ENCODE assay signal across 16 mouse cellular contexts in the genomic region with DNA sequence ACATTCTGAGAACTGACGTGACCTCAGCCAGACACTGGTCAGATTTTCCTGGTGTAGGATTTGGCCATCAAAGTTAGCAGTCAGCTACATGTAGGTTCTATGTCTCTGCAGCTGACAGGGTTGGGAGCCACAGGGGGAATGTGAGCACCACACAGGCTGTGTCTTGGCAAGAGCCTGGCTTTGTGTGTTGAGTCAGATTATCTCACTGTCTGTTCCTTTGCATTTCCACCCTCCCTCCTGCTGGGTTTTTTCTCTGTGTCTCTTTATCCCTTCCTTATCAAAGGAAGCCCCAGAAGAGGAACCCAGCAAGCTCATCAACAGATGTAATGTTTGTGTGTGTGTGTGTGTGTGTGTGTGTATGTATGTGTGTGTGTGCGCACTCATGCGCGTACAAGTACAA. TPM values are rescaled to one million over a fixed set of nuclear protein-coding genes. Genes with fewer than 3 reads are reported as not detected.
DNase-seq lines count a peak whose midpoint lies in the region; ATAC-seq and TF ChIP-seq lines count a peak whose summit lies in the region.
"Had no signal": no experiment of that assay in that cellular context is flagged by ENCODE, and none has a peak within 500 bp of the region (broad histone marks: within the 10 kb centered on the region; RNA-seq: fewer than 3 reads in every experiment).

No protein-coding gene starts in this region.

- peak; percentile 73 for ATAC-seq in forebrain, embryonic 15.5 days (replicated peaks)
- ATAC-seq: liver, postnatal 0 days had no signal

- 0 out of 2 replicates have a peak overlapping the region, but pooled peaks have one; percentile 15 for H3K27ac ChIP-seq in forebrain, embryonic 15.5 days (replicated peaks)
- H3K27ac ChIP-seq in forebrain, embryonic 10.5 days, result no peak overlapping the region
- no peak overlapping the region for H3K27ac ChIP-seq in left cerebral cortex, adult 2 months
- no peak overlapping the region for H3K27ac ChIP-seq in limb, embryonic 10.5 days
- H3K27ac ChIP-seq: hindbrain, embryonic 13.5 days; macrophage; stomach, embryonic 15.5 days had no signal

- H3K27me3 ChIP-seq in forebrain, embryonic 15.5 days, result no peaks in the 10 kb centered on the region
- H3K27me3 ChIP-seq in forebrain, embryonic 10.5 days (ENCODE audit: poor library complexity, severe bottlenecking), result no peaks in the 10 kb centered on the region
- H3K27me3 ChIP-seq in limb, embryonic 10.5 days (ENCODE audit: low read depth, poor library complexity, severe bottlenecking), result no peaks in the 10 kb centered on the region
- H3K27me3 ChIP-seq: hindbrain, embryonic 13.5 days; stomach, embryonic 15.5 days had no signal

- DNase-seq in forebrain, embryonic 10.5 days (ENCODE audit: extremely low spot score, low spot score), result no peak
- peak; percentile 17 for DNase-seq in left cerebral cortex, postnatal 4 days
- no peak for DNase-seq in left cerebral cortex, adult 2 months (ENCODE audit: extremely low spot score in 1 of 2, low spot score in 2 of 2)
- DNase-seq in 3T3-L1 (ENCODE audit: low read depth, low spot score) (peak; percentile 12), R1 (ENCODE audit: low read depth, low spot score) (peak; percentile 32)
- DNase-seq in limb, embryonic 10.5 days (ENCODE audit: low spot score), result no peak
- DNase-seq: cerebellum, adult 11 months; kidney, adult 11 months; kidney, postnatal 10 days; liver, postnatal 0 days; spleen, adult 18-20 months had no signal

- intact Hi-C loops in left cerebral cortex, postnatal 4 days (cut with DNase I), result no loop called here
- intact Hi-C loops in left cerebral cortex, adult 2 months (cut with DNase I), result no loop called here

- peaks cover 17% of the 10 kb centered on the region; the same call in 1 of the 2 replicates for H3K4me1 ChIP-seq in forebrain, embryonic 15.5 days
- H3K4me1 ChIP-seq in forebrain, embryonic 10.5 days, result peaks cover 8% of the 10 kb centered on the region
- no peaks in the 10 kb centered on the region for H3K4me1 ChIP-seq in limb, embryonic 10.5 days
- H3K4me1 ChIP-seq: stomach, embryonic 15.5 days had no signal

- no peak for TF ChIP-seq CTCF in left cerebral cortex, adult 2 months (IDR thresholded peaks at IDR 0.05)

- no peak overlapping the region for H3K4me2 ChIP-seq in forebrain, embryonic 15.5 days (replicated peaks)
- H3K4me2 ChIP-seq: hindbrain, embryonic 13.5 days; stomach, embryonic 15.5 days had no signal

- no peak overlapping the region for H3K9ac ChIP-seq in forebrain, embryonic 15.5 days (replicated peaks)
- H3K9ac ChIP-seq: hindbrain, embryonic 13.5 days; liver, postnatal 0 days; stomach, embryonic 15.5 days had no signal

- H3K36me3 ChIP-seq in forebrain, embryonic 15.5 days, result no peaks in the 10 kb centered on the region
- H3K36me3 ChIP-seq in forebrain, embryonic 10.5 days (replicated peaks), result no peaks in the 10 kb centered on the region
- no peaks in the 10 kb centered on the region for H3K36me3 ChIP-seq in limb, embryonic 10.5 days
- H3K36me3 ChIP-seq: hindbrain, embryonic 13.5 days; stomach, embryonic 15.5 days had no signal

- WGBS in forebrain, embryonic 15.5 days, result 76% methylated on average over 4 of the region's 4 CpGs
- 92% methylated on average over 4 of the region's 4 CpGs for WGBS in forebrain, embryonic 10.5 days
- WGBS in limb, embryonic 10.5 days, result 97% methylated on average over 4 of the region's 4 CpGs

- H3K9me3 ChIP-seq in forebrain, embryonic 15.5 days, result no peaks in the 10 kb centered on the region
- no peaks in the 10 kb centered on the region for H3K9me3 ChIP-seq in forebrain, embryonic 10.5 days
- H3K9me3 ChIP-seq in limb, embryonic 10.5 days (replicated peaks), result no peaks in the 10 kb centered on the region
- H3K9me3 ChIP-seq: hindbrain, embryonic 13.5 days; stomach, embryonic 15.5 days had no signal

- no peak overlapping the region for H3K4me3 ChIP-seq in forebrain, embryonic 15.5 days
- no peak overlapping the region for H3K4me3 ChIP-seq in forebrain, embryonic 10.5 days
- H3K4me3 ChIP-seq in left cerebral cortex, adult 2 months, result no peak overlapping the region
- no peak overlapping the region for H3K4me3 ChIP-seq in limb, embryonic 10.5 days
- H3K4me3 ChIP-seq: erythroblast, embryonic 14.5 days; hindbrain, embryonic 13.5 days; stomach, embryonic 15.5 days had no signal

RNA-seq across cellular contexts. Expression of a gene that starts 43.2 kb away (rescaled TPM):
- polyA plus RNA-seq in forebrain, embryonic 15.5 days (2015; fragmentation: Nextera tagmentation; extraction: Ambion mirVana), result 69.2 and 70.9 TPM in 2 replicates
- polyA plus RNA-seq in forebrain, embryonic 10.5 days (2016; fragmentation: Nextera tagmentation; extraction: Ambion mirVana), result 69.1 and 70.3 TPM in 2 replicates
- 10 to 100 TPM; 22.5 to 29.0 TPM for total RNA-seq in left cerebral cortex, postnatal 4 days (2021)
- 10 to 100 TPM; 13.8 to 15.8 TPM for total RNA-seq in left cerebral cortex, adult 2 months (2021)
- 52.0 and 55.9 TPM in 2 replicates for polyA plus RNA-seq in limb, embryonic 10.5 days (2016; fragmentation: Nextera tagmentation; extraction: Ambion mirVana)

RNA-seq across cellular contexts. Expression of a gene that starts 43.3 kb away (rescaled TPM):
- 62.1 and 66.7 TPM in 2 replicates for polyA plus RNA-seq in forebrain, embryonic 15.5 days (2015; fragmentation: Nextera tagmentation; extraction: Ambion mirVana)
- polyA plus RNA-seq in forebrain, embryonic 10.5 days (2016; fragmentation: Nextera tagmentation; extraction: Ambion mirVana), result 118 and 119 TPM in 2 replicates
- 10 to 100 TPM; 30.5 to 36.7 TPM for total RNA-seq in left cerebral cortex, postnatal 4 days (2021)
- 10 to 100 TPM; 31.3 to 39.4 TPM for total RNA-seq in left cerebral cortex, adult 2 months (2021)
- 126 and 158 TPM in 2 replicates for polyA plus RNA-seq in limb, embryonic 10.5 days (2016; fragmentation: Nextera tagmentation; extraction: Ambion mirVana)

Comparison
In these comparisons a context has a peak if more than half of its experiments do, and no peak if none do; other contexts are left out.
1. DNase-seq: peak in left cerebral cortex, postnatal 4 days (single experiment), 3T3-L1 (single experiment) and R1 (single experiment); none in forebrain, embryonic 10.5 days (single experiment), left cerebral cortex, adult 2 months (0 of 2) and limb, embryonic 10.5 days (single experiment).